Mouse (Mus musculus): Measurements from ENCODE around the gene Hist2h2ac. TPM values are rescaled to one million over a fixed set of nuclear protein-coding genes. Genes with fewer than 3 reads are reported as not detected.
"Not testable (repeated sequence)": the region's sequence is repeated elsewhere in the genome, so short reads cannot be mapped to it uniquely, and the experiment has no call there.

The Hist2h2ac gene
- polyA plus RNA-seq, 1 experiment from 2014 or later: 12.6 TPM

- DNase-seq (ENCODE audit: low spot score): peak; percentile 83
- H3K9me3 ChIP-seq (ENCODE audit: control insufficient read depth, low read length); H3K36me3 ChIP-seq (ENCODE audit: control insufficient read depth, insufficient read depth, low read length); H3K27me3 ChIP-seq (ENCODE audit: control insufficient read depth, insufficient read depth, low read length): not testable (repeated sequence)
- H3K27ac ChIP-seq (replicated peaks; ENCODE audit: low read depth, low read length): peak within 1 kb of the TSS; percentile 98
- ATAC-seq (ENCODE audit: insufficient number of reproducible peaks, low FRiP score, low TSS enrichment, low read depth): peak; percentile 89
- peak within 1 kb of the TSS; percentile 33 for H3K4me3 ChIP-seq (ENCODE audit: low read depth, low read length)
- H3K9ac ChIP-seq (ENCODE audit: low read length): peak within 1 kb of the TSS; percentile 83
- peaks cover 23% of the 10 kb centered on the region for H3K4me1 ChIP-seq (ENCODE audit: control insufficient read depth, insufficient read depth, low read length)
- under 1% methylated on average over 30 of the region's 88 CpGs for WGBS
- peak within 1 kb of the TSS; percentile 68 for H3K4me2 ChIP-seq (ENCODE audit: low read depth, severe bottlenecking)
Measured at GRCm38 (mm10) chr3:96245003-96245886, 24.6 kb upstream of the Hist2h2ac start, which contains the start of gene Hist2h2aa1. TSS of gene Hist2h2aa1 (plus strand) at chr3:96245497.

GRCm38 (mm10) chr3:96243921-96244572, 23.4 kb upstream of the Hist2h2ac start:
- Histone ChIP-seq H3K9me3 (ENCODE audit: control insufficient read depth, low read length) (no peaks in the 10 kb centered on the region), H3K4me3 (ENCODE audit: low read depth, low read length) (0 out of 2 replicates have a peak overlapping the region, but pooled peaks have one; percentile 5), H3K4me2 (ENCODE audit: low read depth, severe bottlenecking) (0 out of 2 replicates have a peak overlapping the region, but pooled peaks have one; percentile 23), H3K9ac (ENCODE audit: low read length) (peak overlapping the region; percentile 39), H3K27ac (replicated peaks; ENCODE audit: low read depth, low read length) (peak overlapping the region; percentile 98), H3K27me3 (ENCODE audit: control insufficient read depth, insufficient read depth, low read length) (no peaks in the 10 kb centered on the region), H3K36me3 (ENCODE audit: control insufficient read depth, insufficient read depth, low read length) (no peaks in the 10 kb centered on the region), H3K4me1 (ENCODE audit: control insufficient read depth, insufficient read depth, low read length) (peaks cover 23% of the 10 kb centered on the region)
- WGBS: 85% methylated on average over 7 of the region's 7 CpGs
- DNase-seq (ENCODE audit: low spot score) (no peak), ATAC-seq (ENCODE audit: insufficient number of reproducible peaks, low FRiP score, low TSS enrichment, low read depth) (no peak)

DNA sequence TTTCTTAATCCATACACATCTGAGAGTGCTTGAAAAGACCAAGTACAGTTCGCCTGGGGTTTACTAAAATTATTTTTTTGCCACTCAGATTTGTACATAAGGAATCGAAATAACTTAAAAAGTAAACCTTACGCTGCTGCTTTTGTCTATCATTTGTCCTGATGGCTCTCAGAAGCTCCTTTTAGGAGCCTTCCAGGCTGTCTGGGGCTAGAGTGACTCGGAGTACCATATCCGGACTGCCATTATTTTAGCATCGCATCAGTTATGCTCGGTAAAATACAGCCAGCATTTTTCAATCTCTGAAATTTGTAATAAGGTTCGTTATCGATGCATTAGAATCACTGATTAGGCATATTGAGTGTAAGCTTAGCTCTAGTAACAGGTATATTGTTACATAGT, 20.1 kb upstream of the Hist2h2ac start:
- H3K36me3 ChIP-seq (ENCODE audit: control insufficient read depth, insufficient read depth, low read length): no peaks in the 10 kb centered on the region
- H3K27ac ChIP-seq (replicated peaks; ENCODE audit: low read depth, low read length): peak overlapping the region; percentile 79
- peaks cover 19% of the 10 kb centered on the region; the same call in 1 of the 2 replicates for H3K4me1 ChIP-seq (ENCODE audit: control insufficient read depth, insufficient read depth, low read length)
- H3K9ac ChIP-seq (ENCODE audit: low read length): peak overlapping the region; percentile 35; the same call in 1 of the 2 replicates
- H3K9me3 ChIP-seq (ENCODE audit: control insufficient read depth, low read length): no peaks in the 10 kb centered on the region
- WGBS: 81% methylated on average over 9 of the region's 9 CpGs
- DNase-seq (ENCODE audit: low spot score): no peak
- peak overlapping the region; percentile 20; the same call in 1 of the 2 replicates for H3K4me2 ChIP-seq (ENCODE audit: low read depth, severe bottlenecking)
- H3K27me3 ChIP-seq (ENCODE audit: control insufficient read depth, insufficient read depth, low read length): no peaks in the 10 kb centered on the region
- no peak for ATAC-seq (ENCODE audit: insufficient number of reproducible peaks, low FRiP score, low TSS enrichment, low read depth)
- H3K4me3 ChIP-seq (ENCODE audit: low read depth, low read length): no peak overlapping the region

DNA sequence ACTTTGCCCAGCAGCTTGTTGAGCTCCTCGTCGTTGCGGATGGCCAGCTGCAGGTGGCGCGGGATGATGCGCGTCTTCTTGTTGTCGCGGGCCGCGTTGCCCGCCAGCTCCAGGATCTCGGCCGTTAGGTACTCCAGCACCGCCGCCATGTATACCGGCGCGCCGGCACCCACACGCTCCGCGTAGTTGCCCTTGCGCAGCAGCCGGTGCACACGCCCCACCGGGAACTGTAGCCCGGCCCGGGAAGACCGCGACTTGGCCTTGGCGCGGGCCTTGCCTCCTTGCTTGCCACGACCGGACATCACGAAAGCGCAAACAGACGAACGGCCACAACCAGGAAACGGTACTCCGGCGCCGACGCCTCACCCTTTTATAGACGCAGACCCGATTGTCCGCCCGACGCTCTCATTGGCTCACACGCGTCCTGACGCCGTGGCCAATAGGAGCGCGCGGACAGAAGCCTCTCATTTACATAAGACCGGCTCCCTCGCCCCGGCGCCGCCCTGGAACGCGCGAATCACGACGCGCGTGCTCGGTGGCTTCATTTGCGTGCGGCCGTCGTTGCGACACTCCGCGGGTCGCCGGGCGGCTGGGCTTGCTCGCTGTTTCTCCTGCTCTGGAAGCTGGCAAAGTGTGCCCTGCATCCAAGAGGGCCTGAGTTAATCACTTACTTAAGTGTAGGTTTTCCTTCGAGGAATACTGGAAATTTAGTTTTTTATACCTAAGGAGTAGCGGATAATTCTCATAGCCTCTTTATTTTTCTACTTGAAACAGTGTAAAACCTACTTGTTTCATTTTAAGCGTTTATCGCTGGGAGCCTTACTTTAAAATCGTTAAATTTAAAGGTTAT, 19.5 kb upstream of the Hist2h2ac start, which contains the start of gene Hist2h2aa2:
Gene Hist2h2aa2, minus strand, starts transcription at position 328 of the 850 bp plus-strand sequence.
- H3K9ac ChIP-seq (ENCODE audit: low read length): peak within 1 kb of the TSS; percentile 35; the same call in 1 of the 2 replicates
- H3K27ac ChIP-seq (replicated peaks; ENCODE audit: low read depth, low read length): peak within 1 kb of the TSS; percentile 79
- not testable (repeated sequence) for H3K27me3 ChIP-seq (ENCODE audit: control insufficient read depth, insufficient read depth, low read length); H3K36me3 ChIP-seq (ENCODE audit: control insufficient read depth, insufficient read depth, low read length); H3K9me3 ChIP-seq (ENCODE audit: control insufficient read depth, low read length)
- peaks cover 19% of the 10 kb centered on the region; the same call in 1 of the 2 replicates for H3K4me1 ChIP-seq (ENCODE audit: control insufficient read depth, insufficient read depth, low read length)
- peak; percentile 80 for DNase-seq (ENCODE audit: low spot score)
- H3K4me2 ChIP-seq (ENCODE audit: low read depth, severe bottlenecking): peak within 1 kb of the TSS; percentile 20; the same call in 1 of the 2 replicates
- ATAC-seq (ENCODE audit: insufficient number of reproducible peaks, low FRiP score, low TSS enrichment, low read depth): peak; percentile 81
- WGBS: 7% methylated on average over 17 of the region's 85 CpGs
- peak within 1 kb of the TSS; percentile 24; the same call in 1 of the 2 replicates for H3K4me3 ChIP-seq (ENCODE audit: low read depth, low read length)

- Histone ChIP-seq H3K4me1 (ENCODE audit: control insufficient read depth, insufficient read depth, low read length) (peaks cover 17% of the 10 kb centered on the region; the same call in 1 of the 2 replicates), H3K4me2 (ENCODE audit: low read depth, severe bottlenecking) (peak within 1 kb of the TSS; percentile 60), H3K9ac (ENCODE audit: low read length) (peak within 1 kb of the TSS; percentile 78), H3K4me3 (ENCODE audit: low read depth, low read length) (peak within 1 kb of the TSS; percentile 40), H3K27ac (replicated peaks; ENCODE audit: low read depth, low read length) (peak within 1 kb of the TSS; percentile 89)
- WGBS: 0% methylated on average over 10 of the region's 68 CpGs
- H3K9me3 ChIP-seq (ENCODE audit: control insufficient read depth, low read length); DNase-seq (ENCODE audit: low spot score); H3K27me3 ChIP-seq (ENCODE audit: control insufficient read depth, insufficient read depth, low read length); H3K36me3 ChIP-seq (ENCODE audit: control insufficient read depth, insufficient read depth, low read length): not testable (repeated sequence)
- ATAC-seq (ENCODE audit: insufficient number of reproducible peaks, low FRiP score, low TSS enrichment, low read depth): peak; percentile 91
Measured at GRCm38 (mm10) chr3:96238954-96239793, 18.5 kb upstream of the Hist2h2ac start, which contains the start of gene Hist2h3c2. TSS of gene Hist2h3c2 (minus strand) at chr3:96239127.

DNA sequence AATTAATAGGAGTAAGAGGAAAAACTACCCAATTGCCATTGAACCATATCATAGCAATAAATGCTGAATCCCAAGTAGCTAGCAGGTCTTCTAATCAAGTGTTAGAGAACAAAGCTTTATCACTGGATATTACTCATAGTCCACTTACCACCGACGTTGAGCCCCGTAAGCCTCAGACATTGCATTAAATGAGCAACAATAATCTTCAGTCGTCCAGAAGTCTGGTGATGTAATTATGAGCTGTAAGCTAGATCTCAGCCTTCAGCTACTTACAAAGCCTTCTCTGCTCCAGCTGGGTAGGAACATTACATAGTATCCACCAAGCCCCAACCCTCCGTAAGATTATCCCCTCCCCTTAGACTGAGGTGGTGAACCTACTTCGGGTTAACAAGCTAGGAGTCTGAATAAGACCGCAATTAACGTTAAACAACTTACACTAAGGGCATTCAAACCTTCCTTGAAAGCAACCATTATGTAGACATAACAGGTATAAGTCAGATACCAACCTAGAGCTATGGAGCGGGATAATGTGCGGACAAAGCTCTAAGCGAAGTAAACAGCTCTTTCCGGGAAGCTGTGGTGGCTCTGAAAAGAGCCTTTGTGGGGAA, 17.3 kb upstream of the Hist2h2ac start:
- H3K27ac ChIP-seq (replicated peaks; ENCODE audit: low read depth, low read length): peak overlapping the region; percentile 89
- H3K27me3 ChIP-seq (ENCODE audit: control insufficient read depth, insufficient read depth, low read length): no peaks in the 10 kb centered on the region
- H3K36me3 ChIP-seq (ENCODE audit: control insufficient read depth, insufficient read depth, low read length): no peaks in the 10 kb centered on the region
- peak overlapping the region; percentile 60 for H3K4me2 ChIP-seq (ENCODE audit: low read depth, severe bottlenecking)
- WGBS: under 1% methylated on average over 12 of the region's 12 CpGs
- H3K9ac ChIP-seq (ENCODE audit: low read length): peak overlapping the region; percentile 78
- H3K4me1 ChIP-seq (ENCODE audit: control insufficient read depth, insufficient read depth, low read length): 0 out of 2 replicates have a peak, but pooled peaks cover 7% of the 10 kb centered on the region
- peak overlapping the region; percentile 40 for H3K4me3 ChIP-seq (ENCODE audit: low read depth, low read length)
- ATAC-seq (ENCODE audit: insufficient number of reproducible peaks, low FRiP score, low TSS enrichment, low read depth) (no peak), DNase-seq (ENCODE audit: low spot score) (peak; percentile 63)
- H3K9me3 ChIP-seq (ENCODE audit: control insufficient read depth, low read length): no peaks in the 10 kb centered on the region

DNA sequence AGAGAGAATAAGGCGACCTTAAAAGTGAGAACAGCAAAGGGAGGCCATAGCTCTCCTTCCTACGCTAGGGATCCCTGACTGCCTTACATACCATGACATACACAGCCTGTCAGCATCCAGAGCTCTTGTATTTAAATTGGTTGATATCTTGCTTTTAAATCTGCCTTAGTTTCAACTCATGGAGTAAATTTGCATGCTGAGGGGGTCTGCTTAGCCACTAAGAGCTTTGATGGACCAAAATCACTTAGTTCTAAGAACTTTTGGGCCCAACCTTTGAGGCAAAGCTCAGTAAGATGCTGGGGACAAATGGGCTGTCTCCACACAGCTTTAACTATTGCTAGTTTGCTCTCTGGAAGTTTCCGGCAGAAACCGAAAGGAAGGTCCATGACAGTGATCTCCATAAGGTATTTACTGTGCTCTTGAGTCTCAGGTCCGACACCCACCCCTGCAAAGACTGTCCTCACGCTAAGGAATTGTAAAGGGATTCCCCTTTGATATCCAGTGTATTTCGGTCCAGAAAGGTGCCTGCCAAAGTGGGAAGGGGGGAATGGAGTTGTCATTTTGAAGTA, 16.7 kb upstream of the Hist2h2ac start:
- H3K4me2 ChIP-seq (ENCODE audit: low read depth, severe bottlenecking): peak overlapping the region; percentile 60
- H3K27me3 ChIP-seq (ENCODE audit: control insufficient read depth, insufficient read depth, low read length): no peaks in the 10 kb centered on the region
- H3K4me3 ChIP-seq (ENCODE audit: low read depth, low read length): peak overlapping the region; percentile 40
- WGBS: 27% methylated on average over 7 of the region's 7 CpGs
- 0 out of 2 replicates have a peak, but pooled peaks cover 5% of the 10 kb centered on the region for H3K4me1 ChIP-seq (ENCODE audit: control insufficient read depth, insufficient read depth, low read length)
- DNase-seq (ENCODE audit: low spot score): peak; percentile 61
- peak overlapping the region; percentile 78 for H3K9ac ChIP-seq (ENCODE audit: low read length)
- H3K36me3 ChIP-seq (ENCODE audit: control insufficient read depth, insufficient read depth, low read length): no peaks in the 10 kb centered on the region
- H3K9me3 ChIP-seq (ENCODE audit: control insufficient read depth, low read length): no peaks in the 10 kb centered on the region
- no peak for ATAC-seq (ENCODE audit: insufficient number of reproducible peaks, low FRiP score, low TSS enrichment, low read depth)
- H3K27ac ChIP-seq (replicated peaks; ENCODE audit: low read depth, low read length): peak overlapping the region; percentile 89
